ENCODE assay signal across 17 mouse cellular contexts in genomic region chr4:151103646-151104045, GRCm38 (mm10). TPM values are rescaled to one million over a fixed set of nuclear protein-coding genes. Genes with fewer than 3 reads are reported as not detected.
DNase-seq lines count a peak whose midpoint lies in the region; ATAC-seq and TF ChIP-seq lines count a peak whose summit lies in the region.
"Had no signal": no experiment of that assay in that cellular context is flagged by ENCODE, and none has a peak within 500 bp of the region (broad histone marks: within the 10 kb centered on the region; RNA-seq: fewer than 3 reads in every experiment).

No protein-coding gene starts in this region.

- H3K4me3 ChIP-seq in forebrain, embryonic 12.5 days (replicated peaks), result no peak overlapping the region
- H3K4me3 ChIP-seq in forebrain, embryonic 10.5 days, result no peak overlapping the region
- H3K4me3 ChIP-seq in hindbrain, embryonic 16.5 days (ENCODE audit: low read length), result no peak overlapping the region
- no peak overlapping the region for H3K4me3 ChIP-seq in hindbrain, embryonic 11.5 days (ENCODE audit: low read depth, low read length)
- H3K4me3 ChIP-seq in forebrain, postnatal 0 days (ENCODE audit: low read depth, low read length), result peak overlapping the region; percentile 16; the same call in 1 of the 2 replicates
- no peak overlapping the region for H3K4me3 ChIP-seq in kidney, embryonic 16.5 days (ENCODE audit: low read length)
- H3K4me3 ChIP-seq: limb, embryonic 13.5 days had no signal

- no peaks in the 10 kb centered on the region for H3K27me3 ChIP-seq in forebrain, embryonic 12.5 days
- peaks cover 23% of the 10 kb centered on the region for H3K27me3 ChIP-seq in forebrain, embryonic 10.5 days (ENCODE audit: poor library complexity, severe bottlenecking)
- no peaks in the 10 kb centered on the region for H3K27me3 ChIP-seq in hindbrain, embryonic 16.5 days (replicated peaks; ENCODE audit: control insufficient read depth, insufficient read depth, low read length)
- no peaks in the 10 kb centered on the region; the same call in 1 of the 2 replicates for H3K27me3 ChIP-seq in hindbrain, embryonic 11.5 days (ENCODE audit: control insufficient read depth, insufficient read depth, low read length)
- H3K27me3 ChIP-seq in forebrain, postnatal 0 days (ENCODE audit: insufficient read depth, low read length), result no peaks in the 10 kb centered on the region
- peaks cover 20% of the 10 kb centered on the region for H3K27me3 ChIP-seq in kidney, embryonic 16.5 days (ENCODE audit: insufficient read depth, low read length)

- peaks cover 53% of the 10 kb centered on the region for H3K4me1 ChIP-seq in forebrain, embryonic 12.5 days
- peaks cover 30% of the 10 kb centered on the region for H3K4me1 ChIP-seq in forebrain, embryonic 10.5 days
- H3K4me1 ChIP-seq in hindbrain, embryonic 16.5 days (ENCODE audit: control insufficient read depth, insufficient read depth, low read depth, low read length), result peaks cover 38% of the 10 kb centered on the region
- H3K4me1 ChIP-seq in hindbrain, embryonic 11.5 days (replicated peaks; ENCODE audit: control insufficient read depth, insufficient read depth, low read length), result no peaks in the 10 kb centered on the region; the same call in none of the 2 replicates
- H3K4me1 ChIP-seq in forebrain, postnatal 0 days (ENCODE audit: insufficient read depth), result peaks cover 34% of the 10 kb centered on the region
- peaks cover 10% of the 10 kb centered on the region for H3K4me1 ChIP-seq in kidney, embryonic 16.5 days (ENCODE audit: insufficient read depth, low read length)

- WGBS in forebrain, embryonic 12.5 days, result 87% methylated on average over 11 of the region's 11 CpGs
- WGBS in forebrain, embryonic 10.5 days, result 91% methylated on average over 11 of the region's 11 CpGs
- 71% methylated on average over 11 of the region's 11 CpGs for WGBS in hindbrain, embryonic 16.5 days
- WGBS in hindbrain, embryonic 11.5 days, result 93% methylated on average over 11 of the region's 11 CpGs
- 55% methylated on average over 11 of the region's 11 CpGs for WGBS in forebrain, postnatal 0 days
- WGBS in kidney, embryonic 16.5 days, result 80% methylated on average over 11 of the region's 11 CpGs

- 0 out of 2 replicates have a peak overlapping the region, but pooled peaks have one; percentile 42 for H3K27ac ChIP-seq in forebrain, embryonic 12.5 days
- H3K27ac ChIP-seq in forebrain, embryonic 10.5 days, result no peak overlapping the region
- peak overlapping the region; percentile 14; the same call in 1 of the 2 replicates for H3K27ac ChIP-seq in hindbrain, embryonic 16.5 days (ENCODE audit: low read depth, low read length)
- no peak overlapping the region for H3K27ac ChIP-seq in hindbrain, embryonic 11.5 days (ENCODE audit: low read depth, low read length)
- peak overlapping the region; percentile 74 for H3K27ac ChIP-seq in forebrain, postnatal 0 days (ENCODE audit: low read depth, low read length)
- H3K27ac ChIP-seq in kidney, embryonic 16.5 days (ENCODE audit: low read length), result no peak overlapping the region
- H3K27ac ChIP-seq: limb, embryonic 13.5 days had no signal

- no peak for TF ChIP-seq POLR2A in brain, embryonic 14.5 days (IDR thresholded peaks at IDR 0.05; ENCODE audit: borderline replicate concordance, extremely low read depth, insufficient read depth, insufficient read length, poor library complexity, severe bottlenecking)

- TF ChIP-seq CTCF in brain, embryonic 14.5 days (IDR thresholded peaks at IDR 0.05; ENCODE audit: borderline replicate concordance, extremely low read depth, insufficient read depth, insufficient read length), result no peak
- TF ChIP-seq CTCF in forebrain, postnatal 0 days (IDR thresholded peaks at IDR 0.05; ENCODE audit: low read depth), result no peak

- no peaks in the 10 kb centered on the region for H3K9me3 ChIP-seq in forebrain, embryonic 12.5 days
- H3K9me3 ChIP-seq in forebrain, embryonic 10.5 days, result peaks cover 19% of the 10 kb centered on the region
- no peaks in the 10 kb centered on the region for H3K9me3 ChIP-seq in hindbrain, embryonic 16.5 days (ENCODE audit: control insufficient read depth, low read length)
- H3K9me3 ChIP-seq in hindbrain, embryonic 11.5 days (ENCODE audit: control insufficient read depth, low read length), result no peaks in the 10 kb centered on the region
- H3K9me3 ChIP-seq in forebrain, postnatal 0 days (ENCODE audit: low read length), result no peaks in the 10 kb centered on the region
- H3K9me3 ChIP-seq in kidney, embryonic 16.5 days (ENCODE audit: low read length), result peaks cover 9% of the 10 kb centered on the region; the same call in 1 of the 2 replicates
- H3K9me3 ChIP-seq: limb, embryonic 13.5 days had no signal

- H3K4me2 ChIP-seq in forebrain, embryonic 12.5 days, result no peak overlapping the region
- H3K4me2 ChIP-seq in hindbrain, embryonic 16.5 days (ENCODE audit: low read length), result peak overlapping the region; percentile 20; the same call in 1 of the 2 replicates
- no peak overlapping the region for H3K4me2 ChIP-seq in hindbrain, embryonic 11.5 days (replicated peaks; ENCODE audit: low read depth, low read length)
- peak overlapping the region; percentile 60 for H3K4me2 ChIP-seq in forebrain, postnatal 0 days (ENCODE audit: low read depth)
- no peak overlapping the region for H3K4me2 ChIP-seq in kidney, embryonic 16.5 days (replicated peaks; ENCODE audit: low read depth, low read length)
- H3K4me2 ChIP-seq: limb, embryonic 13.5 days had no signal

- no peak for DNase-seq in forebrain, embryonic 10.5 days (ENCODE audit: extremely low spot score, low spot score)
- DNase-seq in hindbrain, embryonic 11.5 days (ENCODE audit: low spot score), result no peak
- DNase-seq in brain, embryonic 14.5 days (ENCODE audit: low read depth), result peak; percentile 82
- peak; percentile 80 for DNase-seq in forebrain, postnatal 0 days
- DNase-seq in embryo, embryonic 11 days, result no peak
- DNase-seq: kidney, adult 2 months; lung, adult 2 months had no signal

- H3K36me3 ChIP-seq in forebrain, embryonic 12.5 days (replicated peaks), result peaks cover 9% of the 10 kb centered on the region; the same call in 1 of the 2 replicates
- H3K36me3 ChIP-seq in forebrain, embryonic 10.5 days (replicated peaks), result peaks cover 40% of the 10 kb centered on the region
- no peaks in the 10 kb centered on the region for H3K36me3 ChIP-seq in hindbrain, embryonic 16.5 days (ENCODE audit: control insufficient read depth, insufficient read depth, low read length)
- no peaks in the 10 kb centered on the region for H3K36me3 ChIP-seq in hindbrain, embryonic 11.5 days (ENCODE audit: control insufficient read depth, insufficient read depth, low read length)
- H3K36me3 ChIP-seq in forebrain, postnatal 0 days (ENCODE audit: insufficient read depth), result no peaks in the 10 kb centered on the region
- H3K36me3 ChIP-seq in kidney, embryonic 16.5 days (ENCODE audit: insufficient read depth, low read length), result no peaks in the 10 kb centered on the region
- H3K36me3 ChIP-seq: limb, embryonic 13.5 days had no signal

- ATAC-seq in forebrain, embryonic 12.5 days (ENCODE audit: low FRiP score), result no peak
- ATAC-seq in hindbrain, embryonic 16.5 days, result no peak
- no peak for ATAC-seq in hindbrain, embryonic 11.5 days (ENCODE audit: low FRiP score)
- no peak for ATAC-seq in forebrain, postnatal 0 days
- no peak for ATAC-seq in kidney, embryonic 16.5 days (ENCODE audit: low FRiP score, low TSS enrichment)

- no peak overlapping the region for H3K9ac ChIP-seq in forebrain, embryonic 12.5 days
- no peak overlapping the region for H3K9ac ChIP-seq in hindbrain, embryonic 16.5 days (ENCODE audit: low read depth, low read length)
- H3K9ac ChIP-seq in hindbrain, embryonic 11.5 days (ENCODE audit: low read depth, low read length), result no peak overlapping the region
- H3K9ac ChIP-seq in forebrain, postnatal 0 days, result no peak overlapping the region
- H3K9ac ChIP-seq in kidney, embryonic 16.5 days (replicated peaks; ENCODE audit: low read length), result no peak overlapping the region
- H3K9ac ChIP-seq: limb, embryonic 13.5 days had no signal

RNA-seq across cellular contexts. Expression of gene Gm13090, which starts 14.3 kb away (rescaled TPM):
- polyA plus RNA-seq in forebrain, embryonic 12.5 days (2016; fragmentation: Nextera tagmentation; extraction: Ambion mirVana), result 0.54 TPM in 1 of 2 replicates, not detected in the other
- not detected in 2 replicates for polyA plus RNA-seq in forebrain, embryonic 10.5 days (2016; fragmentation: Nextera tagmentation; extraction: Ambion mirVana)
- polyA plus RNA-seq in hindbrain, embryonic 16.5 days (2015; fragmentation: Nextera tagmentation; extraction: Ambion mirVana), result not detected in 2 replicates
- polyA plus RNA-seq in hindbrain, embryonic 11.5 days (2014; fragmentation: Nextera tagmentation; extraction: Ambion mirVana), result 0.21 and 0.56 TPM in 2 replicates
- not detected in 2 replicates for polyA plus RNA-seq in brain, embryonic 14.5 days (2012; rRNA removed)
- total RNA-seq in forebrain, postnatal 0 days (2014; rRNA removed), result not detected in 2 replicates
- not detected in 2 replicates for polyA plus RNA-seq in forebrain, postnatal 0 days (2015; fragmentation: Nextera tagmentation; extraction: Ambion mirVana)
- not detected in 2 replicates for polyA plus RNA-seq in kidney, embryonic 16.5 days (2015; fragmentation: Nextera tagmentation; extraction: Ambion mirVana)
- total RNA-seq: layer of hippocampus, adult 8-10 months; megakaryocyte progenitor cell, adult 5-6 weeks; MEL had no signal
- polyA plus RNA-seq: C2C12; gonadal fat pad, adult 2 months; kidney, adult 2 months; limb, embryonic 13.5 days; lung, adult 2 months; thymus, postnatal 0 days had no signal

RNA-seq across cellular contexts. Expression of gene Vamp3, which starts 45.9 kb away (rescaled TPM):
- polyA plus RNA-seq in forebrain, embryonic 12.5 days (2016; fragmentation: Nextera tagmentation; extraction: Ambion mirVana), result 77.4 and 77.5 TPM in 2 replicates
- 123 and 124 TPM in 2 replicates for polyA plus RNA-seq in forebrain, embryonic 10.5 days (2016; fragmentation: Nextera tagmentation; extraction: Ambion mirVana)
- polyA plus RNA-seq in hindbrain, embryonic 16.5 days (2015; fragmentation: Nextera tagmentation; extraction: Ambion mirVana), result 54.6 and 55.7 TPM in 2 replicates
- polyA plus RNA-seq in hindbrain, embryonic 11.5 days (2014; fragmentation: Nextera tagmentation; extraction: Ambion mirVana), result 80.7 and 103 TPM in 2 replicates
- polyA plus RNA-seq in brain, embryonic 14.5 days (2012; rRNA removed), result 55.8 and 55.9 TPM in 2 replicates
- total RNA-seq in forebrain, postnatal 0 days (2014; rRNA removed), result 37.9 and 47.1 TPM in 2 replicates
- polyA plus RNA-seq in forebrain, postnatal 0 days (2015; fragmentation: Nextera tagmentation; extraction: Ambion mirVana), result 39.2 and 48.8 TPM in 2 replicates
- 127 TPM in 2 replicates for polyA plus RNA-seq in kidney, embryonic 16.5 days (2015; fragmentation: Nextera tagmentation; extraction: Ambion mirVana)

RNA-seq across cellular contexts. Expression of gene Per3, which starts 59.2 kb away (rescaled TPM):
- polyA plus RNA-seq in forebrain, embryonic 12.5 days (2016; fragmentation: Nextera tagmentation; extraction: Ambion mirVana), result 4.8 and 5.8 TPM in 2 replicates
- 6.1 and 6.5 TPM in 2 replicates for polyA plus RNA-seq in forebrain, embryonic 10.5 days (2016; fragmentation: Nextera tagmentation; extraction: Ambion mirVana)
- 4.0 and 4.1 TPM in 2 replicates for polyA plus RNA-seq in hindbrain, embryonic 16.5 days (2015; fragmentation: Nextera tagmentation; extraction: Ambion mirVana)
- polyA plus RNA-seq in hindbrain, embryonic 11.5 days (2014; fragmentation: Nextera tagmentation; extraction: Ambion mirVana), result 4.5 and 5.2 TPM in 2 replicates
- 4.1 and 4.2 TPM in 2 replicates for polyA plus RNA-seq in brain, embryonic 14.5 days (2012; rRNA removed)
- 3.3 and 6.9 TPM in 2 replicates for total RNA-seq in forebrain, postnatal 0 days (2014; rRNA removed)
- 2.9 and 3.0 TPM in 2 replicates for polyA plus RNA-seq in forebrain, postnatal 0 days (2015; fragmentation: Nextera tagmentation; extraction: Ambion mirVana)
- 7.6 and 7.8 TPM in 2 replicates for polyA plus RNA-seq in kidney, embryonic 16.5 days (2015; fragmentation: Nextera tagmentation; extraction: Ambion mirVana)

Comparison
In these comparisons a context has a peak if more than half of its experiments do, and no peak if none do; other contexts are left out.
1. H3K27ac ChIP-seq: peak in forebrain, embryonic 12.5 days (single experiment), hindbrain, embryonic 16.5 days (single experiment) and forebrain, postnatal 0 days (single experiment); none in forebrain, embryonic 10.5 days (single experiment), hindbrain, embryonic 11.5 days (single experiment) and kidney, embryonic 16.5 days (single experiment).
2. H3K4me2 ChIP-seq: peak in hindbrain, embryonic 16.5 days (single experiment) and forebrain, postnatal 0 days (single experiment); none in forebrain, embryonic 12.5 days (single experiment), hindbrain, embryonic 11.5 days (single experiment) and kidney, embryonic 16.5 days (single experiment).
3. DNase-seq: peak in brain, embryonic 14.5 days (single experiment) and forebrain, postnatal 0 days (single experiment); none in forebrain, embryonic 10.5 days (single experiment), hindbrain, embryonic 11.5 days (single experiment) and embryo, embryonic 11 days (single experiment).